Mouse (Mus musculus): Measurements from ENCODE around the gene Olfr1309.
"Not testable (repeated sequence)": the region's sequence is repeated elsewhere in the genome, so short reads cannot be mapped to it uniquely, and the experiment has no call there.

The Olfr1309 gene

DNA sequence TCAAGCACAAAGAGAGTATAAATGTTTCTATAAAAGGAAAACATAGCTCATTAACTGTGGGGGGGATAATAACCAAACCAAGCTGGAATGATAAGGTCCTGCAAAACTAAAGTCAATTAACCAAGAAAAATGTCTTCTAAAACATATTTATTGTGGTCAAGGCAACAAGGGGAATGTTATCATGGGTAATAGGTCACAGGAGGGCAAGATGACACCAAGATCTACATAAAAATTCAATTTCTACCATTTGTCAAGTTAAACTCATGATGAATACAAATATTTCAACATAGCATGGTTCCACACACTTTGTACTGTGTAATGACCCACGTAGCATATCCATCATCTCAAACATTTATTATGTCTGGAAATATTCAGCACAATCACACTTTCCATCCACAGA is at the start of gene Olfr1309:
Olfr1309 (minus strand) TSS at position 101 of the 400 bp plus-strand sequence.
- DNase-seq (ENCODE audit: low spot score) = no peak

GRCm38 (mm10) chr2:112026971-112027370 is 36.9 kb upstream of the Olfr1309 start:
- DNase-seq (ENCODE audit: low spot score) = not testable (repeated sequence)

DNA sequence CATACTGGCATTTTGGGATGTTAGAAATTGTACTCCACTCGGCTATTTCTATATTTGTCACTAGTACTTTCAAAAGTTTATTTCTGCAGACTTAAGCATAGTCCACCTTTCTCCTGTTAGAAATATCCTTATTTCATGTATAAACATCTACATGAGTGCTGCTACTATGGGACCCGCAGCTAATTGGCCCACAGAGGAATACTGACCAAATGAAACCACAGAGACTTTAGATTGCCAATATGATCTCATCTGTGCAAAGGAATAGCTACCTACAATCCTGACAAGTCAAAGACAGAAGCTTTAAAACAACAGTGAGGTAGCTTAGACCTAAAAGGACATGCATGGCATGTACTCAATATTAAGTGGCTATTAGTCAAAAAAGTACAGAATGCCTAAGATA is 34.2 kb upstream of the Olfr1309 start, which contains the start of gene Olfr1311:
Olfr1311 (minus strand) TSS at position 101 of the 400 bp plus-strand sequence.
- no peak for DNase-seq (ENCODE audit: low spot score)

DNA sequence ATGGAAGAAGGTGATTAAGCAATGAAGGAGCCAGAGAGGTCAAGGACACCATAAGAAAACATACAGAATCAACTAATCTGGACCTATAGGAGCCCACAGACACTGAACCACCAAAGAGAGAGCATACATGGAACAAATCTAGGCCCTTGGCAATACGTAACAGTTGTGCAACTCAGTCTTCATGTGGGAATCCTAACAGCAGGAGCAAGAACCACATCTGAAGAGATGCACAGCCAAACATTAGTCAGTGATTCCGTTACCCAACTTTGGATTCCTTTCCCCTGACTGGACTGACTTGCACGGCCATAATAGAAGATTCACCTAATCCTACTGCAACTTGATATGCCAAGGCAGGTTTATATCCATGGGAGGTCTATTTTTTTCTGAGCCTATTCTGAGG is 24.8 kb upstream of the Olfr1309 start:
- DNase-seq (ENCODE audit: low spot score) = no peak

DNA sequence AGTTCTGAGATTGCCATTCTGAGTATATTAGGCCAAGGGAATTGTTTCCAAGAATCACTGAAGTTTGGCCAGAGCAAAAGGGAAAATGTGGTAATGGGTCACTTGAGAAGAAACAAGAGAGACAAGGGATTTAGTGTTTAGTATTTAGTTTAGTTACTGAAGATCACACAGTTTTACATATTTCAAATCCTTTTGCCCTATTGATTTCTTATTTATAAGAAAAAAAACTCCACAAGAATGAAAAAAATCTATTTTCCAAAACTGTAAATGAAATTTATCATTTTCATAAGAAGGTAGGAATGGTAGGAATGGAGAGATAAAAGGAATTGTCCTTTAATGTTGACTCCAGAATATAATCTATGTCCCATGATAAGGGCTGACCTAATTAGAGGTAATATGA is 22.5 kb upstream of the Olfr1309 start, which contains the start of gene Olfr1310:
Olfr1310 (minus strand) TSS at position 101 of the 400 bp plus-strand sequence.
- no peak for DNase-seq (ENCODE audit: low spot score)

GRCm38 (mm10) chr2:111964844-111965243 is 25.2 kb downstream of the Olfr1309 start, which contains the start of gene Olfr1308:
Olfr1308 (minus strand) TSS chr2:111964944.
- no peak for DNase-seq (ENCODE audit: low spot score)

GRCm38 (mm10) chr2:111949340-111949739 is 40.7 kb downstream of the Olfr1309 start, which contains the start of gene Olfr1307:
Olfr1307 (minus strand) TSS chr2:111949440.
- DNase-seq (ENCODE audit: low spot score) = no peak

Measured in ovary, postnatal 14 days (tissue).